Mouse (Mus musculus): ENCODE results near the gene Rab11fip3. TPM values are rescaled to one million over a fixed set of nuclear protein-coding genes. Genes with fewer than 3 reads are reported as not detected.
"Not testable (repeated sequence)": the region's sequence is repeated elsewhere in the genome, so short reads cannot be mapped to it uniquely, and the experiment has no call there.

Rab11fip3 gene
- total RNA-seq, 2 experiments from 2014 or later = 88.9 to 96.2 TPM

GRCm38 (mm10) chr17:26042599-26043248, 26.6 kb downstream of the Rab11fip3 start:
- DNase-seq (ENCODE audit: low spot score) = no peak

- peak; percentile 64 for DNase-seq (ENCODE audit: low spot score)
Measured at GRCm38 (mm10) chr17:26041111-26041802, 28.1 kb downstream of the Rab11fip3 start.

GRCm38 (mm10) chr17:26040711-26041110, 28.6 kb downstream of the Rab11fip3 start:
- not testable (repeated sequence) for DNase-seq (ENCODE audit: low spot score)

GRCm38 (mm10) chr17:26032037-26032436, 37.3 kb downstream of the Rab11fip3 start:
- DNase-seq (ENCODE audit: low spot score) = no peak

GRCm38 (mm10) chr17:26031583-26031982, 37.8 kb downstream of the Rab11fip3 start:
- peak; percentile 50 for DNase-seq (ENCODE audit: low spot score)

- DNase-seq (ENCODE audit: low spot score) = no peak
Measured at GRCm38 (mm10) chr17:26028261-26028660, 41.1 kb downstream of the Rab11fip3 start.

GRCm38 (mm10) chr17:26024674-26025073, 44.7 kb downstream of the Rab11fip3 start:
- DNase-seq (ENCODE audit: low spot score) = no peak

GRCm38 (mm10) chr17:26023966-26024365, 45.4 kb downstream of the Rab11fip3 start:
- no peak for DNase-seq (ENCODE audit: low spot score)

GRCm38 (mm10) chr17:26023181-26023580, 46.2 kb downstream of the Rab11fip3 start:
- DNase-seq (ENCODE audit: low spot score) = no peak

- DNase-seq (ENCODE audit: low spot score) = no peak
Measured at GRCm38 (mm10) chr17:26021728-26022341, 47.5 kb downstream of the Rab11fip3 start.

GRCm38 (mm10) chr17:26020848-26021347, 48.5 kb downstream of the Rab11fip3 start:
- no peak for DNase-seq (ENCODE audit: low spot score)

- DNase-seq (ENCODE audit: low spot score) = no peak
Measured at GRCm38 (mm10) chr17:26018388-26018787, 51.0 kb downstream of the Rab11fip3 start.

GRCm38 (mm10) chr17:26017949-26018348, 51.4 kb downstream of the Rab11fip3 start:
- DNase-seq (ENCODE audit: low spot score) = peak; percentile 78

GRCm38 (mm10) chr17:26017021-26017420, 52.3 kb downstream of the Rab11fip3 start:
- no peak for DNase-seq (ENCODE audit: low spot score)

- no peak for DNase-seq (ENCODE audit: low spot score)
Measured at GRCm38 (mm10) chr17:26013711-26014110, 55.6 kb downstream of the Rab11fip3 start.

- peak; percentile 79 for DNase-seq (ENCODE audit: low spot score)
Measured at GRCm38 (mm10) chr17:26011841-26012460, 57.4 kb downstream of the Rab11fip3 start.

GRCm38 (mm10) chr17:26009540-26009939, 59.8 kb downstream of the Rab11fip3 start:
- DNase-seq (ENCODE audit: low spot score) = peak; percentile 80

GRCm38 (mm10) chr17:26008787-26009186, 60.6 kb downstream of the Rab11fip3 start:
- no peak for DNase-seq (ENCODE audit: low spot score)

- DNase-seq (ENCODE audit: low spot score) = peak; percentile 37
Measured at GRCm38 (mm10) chr17:26008331-26008730, 61.0 kb downstream of the Rab11fip3 start.

GRCm38 (mm10) chr17:26007646-26008045, 61.7 kb downstream of the Rab11fip3 start:
- DNase-seq (ENCODE audit: low spot score) = no peak

GRCm38 (mm10) chr17:26005731-26006450, 63.5 kb downstream of the Rab11fip3 start:
- DNase-seq (ENCODE audit: low spot score) = no peak

Measured in gastrocnemius, adult 18-20 months (tissue).